Mouse (Mus musculus) liver, adult 2 months (tissue): ENCODE results near the gene Zfp507. TPM values are rescaled to one million over a fixed set of nuclear protein-coding genes. Genes with fewer than 3 reads are reported as not detected.
A peak's percentile ranks its signal among the peaks of the same experiment; 100 is the strongest.

ENCODE experiments used
- DNase-seq: peaks from one replicate; pipeline ENCODE4 v3.0.0-alpha.2; 2011; ENCODE audit warnings: low read depth, low spot score; ENCODE audit errors: extremely low read depth
- H3K27ac ChIP-seq: fragments of 200-500 bp; replicated peaks from 2 replicates; pipeline ENCODE4 v1.5.1; 2012; ENCODE audit warnings: low read depth, mild to moderate bottlenecking, control low read depth, inconsistent platforms, low read length; ENCODE audit not compliant: insufficient read depth
- H3K27me3 ChIP-seq: fragments of 200-500 bp; 2 replicates; pipeline ENCODE4 v1.6.1; 2012; ENCODE audit warnings: mild to moderate bottlenecking, moderate library complexity, low read length, inconsistent platforms; ENCODE audit not compliant: control insufficient read depth, insufficient read depth
- H3K36me3 ChIP-seq: fragments of 200-500 bp; 2 replicates; pipeline ENCODE4 v1.6.1; 2012; ENCODE audit warnings: low read length, inconsistent platforms; ENCODE audit not compliant: control insufficient read depth, insufficient read depth
- H3K4me1 ChIP-seq: fragments of 200-500 bp; 2 replicates; pipeline ENCODE4 v1.6.1; 2011; ENCODE audit warnings: low read length; ENCODE audit not compliant: control insufficient read depth, insufficient read depth
- H3K4me3 ChIP-seq: fragments of 200-500 bp; 2 replicates; pipeline ENCODE4 v1.5.1; 2011; ENCODE audit warnings: low read depth, mild to moderate bottlenecking, control low read depth, low read length, moderate library complexity; ENCODE audit not compliant: insufficient read depth
- H3K79me2 ChIP-seq: fragments of 200-500 bp; 2 replicates; pipeline ENCODE4 v1.6.1; 2012; ENCODE audit warnings: inconsistent platforms, mild to moderate bottlenecking, low read length, moderate library complexity; ENCODE audit not compliant: control insufficient read depth, insufficient read depth
- H3K9ac ChIP-seq: fragments of 200-500 bp; 2 replicates; pipeline ENCODE4 v1.6.1; 2012; ENCODE audit warnings: low read depth, mild to moderate bottlenecking, control low read depth, inconsistent platforms, low read length
- CTCF ChIP-seq: fragments of 200-500 bp; IDR thresholded peaks from 2 replicates; pipeline ENCODE4 v1.5.1; 2011; ENCODE audit warnings: low read depth, low read length, control low read depth
- POLR2A ChIP-seq: fragments of 200-500 bp; IDR thresholded peaks from 2 replicates; pipeline ENCODE4 v1.6.1; 2011; ENCODE audit warnings: low read length, control low read depth; ENCODE audit not compliant: insufficient read depth; ENCODE audit errors: extremely low read depth
- WGBS: fragments of 180-500 bp; shearing (Covaris S2); methylation state at CpG from one replicate; pipeline ENCODE4 v1.1.7; 2018; 5-methylcytosine and 5-hydroxymethylcytosine counted together
- polyA plus RNA-seq: library from polyadenylated mRNA; depleted of rRNA; stranded (reverse); fragments of >200 nt; gene quantifications from 2 replicates; pipeline ENCODE4 v1.2.3, GENCODE M21; 2012
- total RNA-seq: library from RNA; depleted of rRNA; stranded (reverse); fragments of >200 nt; gene quantifications from 2 replicates; pipeline ENCODE4 v1.2.3, GENCODE M21; 2014

Gene Zfp507
- total and polyA plus RNA-seq, 2 experiments = 4.9 to 12.2 TPM

GRCm38 (mm10) chr7:35830119-35830518 is 27.3 kb upstream of the Zfp507 start:
- no peaks in the 10 kb centered on the region for H3K36me3 ChIP-seq
- no peaks in the 10 kb centered on the region for H3K4me1 ChIP-seq
- H3K27ac ChIP-seq = no peak overlapping the region
- no peak for DNase-seq
- no peak for TF ChIP-seq POLR2A
- TF ChIP-seq CTCF = 0 out of 2 replicates have a peak, but pooled peaks have one; percentile 7
- 85% methylated on average over 7 of the region's 7 CpGs for WGBS
- H3K9ac ChIP-seq = no peak overlapping the region
- no peaks in the 10 kb centered on the region for H3K79me2 ChIP-seq
- H3K27me3 ChIP-seq = no peaks in the 10 kb centered on the region
- no peak overlapping the region for H3K4me3 ChIP-seq

DNA sequence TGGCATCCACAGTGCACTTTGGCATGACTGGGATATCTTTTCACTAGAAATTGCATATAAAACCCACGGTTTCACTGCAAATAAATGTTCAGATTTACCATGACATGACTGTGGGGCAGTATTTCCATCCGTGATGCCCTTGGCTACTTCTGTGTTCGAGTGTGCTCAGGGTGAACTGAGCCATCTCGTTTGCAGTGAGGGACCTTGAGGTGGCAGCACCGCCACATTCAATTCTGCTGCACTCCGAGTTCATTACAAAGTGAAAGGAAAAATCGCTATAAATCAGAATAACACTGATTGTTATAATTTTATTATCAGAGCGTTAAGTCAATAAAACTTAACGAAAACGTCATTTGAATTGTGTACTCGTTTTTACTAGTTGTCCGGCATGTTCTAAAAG is 21.1 kb upstream of the Zfp507 start:
- no peak for DNase-seq
- peak; percentile 27; the same call in 1 of the 2 replicates for TF ChIP-seq CTCF
- TF ChIP-seq POLR2A = no peak
- 79% methylated on average over 12 of the region's 12 CpGs for WGBS

GRCm38 (mm10) chr7:35822320-35822719 is 19.5 kb upstream of the Zfp507 start:
- Histone ChIP-seq H3K4me1 (no peaks in the 10 kb centered on the region), H3K27ac (no peak overlapping the region), H3K36me3 (no peaks in the 10 kb centered on the region), H3K9ac (no peak overlapping the region), H3K27me3 (no peaks in the 10 kb centered on the region), H3K4me3 (no peak overlapping the region), H3K79me2 (no peaks in the 10 kb centered on the region)
- 83% methylated on average over 17 of the region's 17 CpGs for WGBS
- DNase-seq = no peak
- TF ChIP-seq CTCF = no peak
- no peak for TF ChIP-seq POLR2A

More for the DNA sequence above, 21.1 kb upstream of the Zfp507 start:
- Histone ChIP-seq H3K9ac (no peak overlapping the region), H3K27ac (no peak overlapping the region), H3K36me3 (no peaks in the 10 kb centered on the region), H3K4me1 (no peaks in the 10 kb centered on the region), H3K27me3 (no peaks in the 10 kb centered on the region), H3K79me2 (no peaks in the 10 kb centered on the region), H3K4me3 (no peak overlapping the region)

DNA sequence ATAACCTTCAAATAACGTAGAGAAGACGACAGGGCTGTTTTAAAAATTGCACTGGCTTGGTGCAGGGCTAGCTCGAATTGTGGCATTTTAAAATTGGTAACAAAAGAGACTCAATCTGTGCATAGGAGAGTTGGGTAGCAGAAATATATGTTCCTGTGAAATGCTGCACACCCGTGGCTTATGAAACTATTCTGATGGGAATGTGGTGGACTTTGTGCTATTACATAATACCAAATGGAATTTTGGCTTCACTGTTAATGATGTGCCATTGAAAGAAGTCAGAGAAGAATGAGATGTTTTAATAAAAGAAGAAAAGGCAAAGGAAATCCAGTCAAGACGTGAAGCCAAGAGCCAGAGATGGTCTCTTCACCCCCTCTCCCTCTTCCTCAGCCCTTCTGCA is 18.6 kb upstream of the Zfp507 start:
- 67% methylated on average over 5 of the region's 5 CpGs for WGBS
- no peak overlapping the region for H3K4me3 ChIP-seq
- H3K27me3 ChIP-seq = no peaks in the 10 kb centered on the region
- TF ChIP-seq POLR2A = no peak
- TF ChIP-seq CTCF = no peak
- no peaks in the 10 kb centered on the region for H3K4me1 ChIP-seq
- no peaks in the 10 kb centered on the region for H3K36me3 ChIP-seq
- H3K79me2 ChIP-seq = no peaks in the 10 kb centered on the region
- DNase-seq = peak; percentile 66
- H3K27ac ChIP-seq = no peak overlapping the region
- no peak overlapping the region for H3K9ac ChIP-seq

GRCm38 (mm10) chr7:35819486-35819885 is 16.7 kb upstream of the Zfp507 start:
- no peak for DNase-seq
- WGBS = 72% methylated on average over 4 of the region's 4 CpGs
- no peaks in the 10 kb centered on the region for H3K4me1 ChIP-seq
- no peaks in the 10 kb centered on the region for H3K27me3 ChIP-seq
- H3K27ac ChIP-seq = no peak overlapping the region
- TF ChIP-seq POLR2A (no peak), CTCF (no peak)
- no peaks in the 10 kb centered on the region for H3K36me3 ChIP-seq
- no peak overlapping the region for H3K4me3 ChIP-seq
- no peaks in the 10 kb centered on the region for H3K79me2 ChIP-seq
- H3K9ac ChIP-seq = no peak overlapping the region

DNA sequence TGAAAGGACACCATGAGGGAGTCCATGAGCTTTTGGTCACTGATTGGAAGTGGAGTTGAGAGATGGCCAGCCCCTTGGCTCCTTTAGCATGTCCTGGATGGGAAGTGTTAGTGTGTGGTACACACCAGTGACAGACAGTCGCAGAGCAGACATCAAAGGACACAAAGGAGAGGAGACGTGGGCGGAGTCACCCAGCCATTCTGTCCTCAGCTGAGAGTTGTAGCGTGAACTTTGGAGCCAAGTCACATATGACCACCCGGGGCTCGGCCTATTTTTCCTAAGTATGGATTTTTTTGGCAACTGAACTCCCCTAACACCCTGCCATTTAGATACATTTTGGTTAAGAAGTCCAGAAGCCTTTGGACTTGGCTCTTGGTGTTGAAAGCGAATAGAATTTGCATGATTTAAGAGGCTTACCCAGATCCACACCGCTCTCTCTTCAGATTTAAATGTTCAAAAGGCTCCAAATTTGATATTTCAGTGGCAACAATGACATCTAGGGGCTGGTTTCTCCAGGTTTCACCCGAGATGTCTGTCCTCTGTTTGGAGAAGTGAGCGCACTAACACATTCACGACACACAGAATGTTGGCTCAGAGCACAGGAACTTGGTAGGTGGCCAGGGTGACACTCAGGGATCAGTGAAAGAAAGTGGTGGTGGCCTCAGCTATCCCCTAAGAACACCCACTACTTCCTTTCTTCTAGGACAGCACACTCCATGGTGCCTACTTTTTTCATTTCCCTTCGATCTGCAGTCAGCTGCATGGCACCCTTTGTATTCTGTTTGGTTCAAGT is 12.2 kb upstream of the Zfp507 start:
- TF ChIP-seq POLR2A = no peak
- no peak for TF ChIP-seq CTCF
- Histone ChIP-seq H3K36me3 (no peaks in the 10 kb centered on the region), H3K4me1 (no peaks in the 10 kb centered on the region), H3K27ac (no peak overlapping the region), H3K4me3 (no peak overlapping the region), H3K79me2 (no peaks in the 10 kb centered on the region), H3K9ac (no peak overlapping the region), H3K27me3 (no peaks in the 10 kb centered on the region)
- 61% methylated on average over 12 of the region's 12 CpGs for WGBS
- DNase-seq = no peak
